Mouse (Mus musculus): ENCODE results near the gene Prkd2. TPM values are rescaled to one million over a fixed set of nuclear protein-coding genes. Genes with fewer than 3 reads are reported as not detected.

Prkd2 gene
- polyA plus RNA-seq, 1 experiment: 4.7 TPM

- Histone ChIP-seq H3K4me2 (ENCODE audit: low read depth) (no peak overlapping the region), H3K36me3 (ENCODE audit: control insufficient read depth, insufficient read depth) (no peaks in the 10 kb centered on the region), H3K4me3 (no peak overlapping the region), H3K27me3 (ENCODE audit: control insufficient read depth, insufficient read depth, insufficient read length) (no peaks in the 10 kb centered on the region), H3K79me2 (ENCODE audit: control insufficient read depth, insufficient read depth) (peaks cover 66% of the 10 kb centered on the region), H3ac (ENCODE audit: control insufficient read depth, insufficient read length) (no peak overlapping the region)
- TF ChIP-seq MAX (IDR thresholded peaks at IDR 0.05; ENCODE audit: low read depth) (no peak), POLR2A (IDR thresholded peaks at IDR 0.05; ENCODE audit: insufficient read length, low read depth) (no peak), USF1 (IDR thresholded peaks at IDR 0.05; ENCODE audit: low read depth) (no peak), TCF12 (IDR thresholded peaks at IDR 0.05; ENCODE audit: insufficient read depth, poor library complexity, severe bottlenecking) (no peak), SRF (IDR thresholded peaks at IDR 0.05; ENCODE audit: control insufficient read depth, insufficient read length, low read depth) (no peak), CEBPB (IDR thresholded peaks at IDR 0.05; ENCODE audit: insufficient read depth, poor library complexity, severe bottlenecking) (no peak), MYOG (IDR thresholded peaks at IDR 0.05; ENCODE audit: control insufficient read depth in 1 of 3, insufficient read depth in 1 of 3, insufficient read length in 2 of 3, low read depth in 2 of 3) (no peak), MYOD1 (IDR thresholded peaks at IDR 0.05; ENCODE audit: control insufficient read depth in 1 of 3, insufficient read length in 2 of 3, low read depth in 2 of 3) (no peak)
These were observed 21.0 kb upstream of the Prkd2 start for GRCm38 (mm10) chr7:16821669-16822101.

- Histone ChIP-seq H3K4me2 (ENCODE audit: low read depth) (no peak overlapping the region), H3K36me3 (ENCODE audit: control insufficient read depth, insufficient read depth) (no peaks in the 10 kb centered on the region), H3ac (ENCODE audit: control insufficient read depth, insufficient read length) (no peak overlapping the region), H3K79me2 (ENCODE audit: control insufficient read depth, insufficient read depth) (peaks cover 46% of the 10 kb centered on the region), H3K27me3 (ENCODE audit: control insufficient read depth, insufficient read depth, insufficient read length) (no peaks in the 10 kb centered on the region), H3K4me3 (no peak overlapping the region)
- TF ChIP-seq TCF12 (IDR thresholded peaks at IDR 0.05; ENCODE audit: insufficient read depth, poor library complexity, severe bottlenecking): no peak
- no peak for TF ChIP-seq MYOD1 (IDR thresholded peaks at IDR 0.05; ENCODE audit: control insufficient read depth in 1 of 3, insufficient read length in 2 of 3, low read depth in 2 of 3)
- TF ChIP-seq REST (IDR thresholded peaks at IDR 0.05; ENCODE audit: insufficient read depth, insufficient read length): no peak
- no peak for TF ChIP-seq MYOG (IDR thresholded peaks at IDR 0.05; ENCODE audit: control insufficient read depth in 1 of 3, insufficient read depth in 1 of 3, insufficient read length in 2 of 3, low read depth in 2 of 3)
- TF ChIP-seq E2F4 (IDR thresholded peaks at IDR 0.05; ENCODE audit: insufficient read depth): no peak
- TF ChIP-seq MAX (IDR thresholded peaks at IDR 0.05; ENCODE audit: low read depth): no peak
- no peak for TF ChIP-seq POLR2AphosphoS2 (IDR thresholded peaks at IDR 0.05; ENCODE audit: insufficient read length, low read depth)
- TF ChIP-seq TCF3 (IDR thresholded peaks at IDR 0.05; ENCODE audit: insufficient read length, low read depth): no peak
- no peak for TF ChIP-seq SRF (IDR thresholded peaks at IDR 0.05; ENCODE audit: control insufficient read depth, insufficient read length, low read depth)
- no peak for TF ChIP-seq CEBPB (IDR thresholded peaks at IDR 0.05; ENCODE audit: insufficient read depth, poor library complexity, severe bottlenecking)
- TF ChIP-seq USF1 (IDR thresholded peaks at IDR 0.05; ENCODE audit: low read depth): no peak
- TF ChIP-seq POLR2A (IDR thresholded peaks at IDR 0.05; ENCODE audit: insufficient read length, low read depth): no peak
These were observed 19.0 kb upstream of the Prkd2 start for GRCm38 (mm10) chr7:16823734-16824133.

- Histone ChIP-seq H3K4me2 (ENCODE audit: low read depth) (no peak overlapping the region), H3K27me3 (ENCODE audit: control insufficient read depth, insufficient read depth, insufficient read length) (no peaks in the 10 kb centered on the region), H3K79me2 (ENCODE audit: control insufficient read depth, insufficient read depth) (peaks cover 25% of the 10 kb centered on the region), H3K4me3 (no peak overlapping the region), H3ac (ENCODE audit: control insufficient read depth, insufficient read length) (no peak overlapping the region), H3K36me3 (ENCODE audit: control insufficient read depth, insufficient read depth) (peaks cover 3% of the 10 kb centered on the region)
- TF ChIP-seq TCF3 (IDR thresholded peaks at IDR 0.05; ENCODE audit: insufficient read length, low read depth): no peak
- no peak for TF ChIP-seq POLR2AphosphoS2 (IDR thresholded peaks at IDR 0.05; ENCODE audit: insufficient read length, low read depth)
- no peak for TF ChIP-seq USF1 (IDR thresholded peaks at IDR 0.05; ENCODE audit: low read depth)
- TF ChIP-seq CEBPB (IDR thresholded peaks at IDR 0.05; ENCODE audit: insufficient read depth, poor library complexity, severe bottlenecking): no peak
- TF ChIP-seq MYOG (IDR thresholded peaks at IDR 0.05; ENCODE audit: control insufficient read depth in 1 of 3, insufficient read depth in 1 of 3, insufficient read length in 2 of 3, low read depth in 2 of 3): no peak
- TF ChIP-seq SRF (IDR thresholded peaks at IDR 0.05; ENCODE audit: control insufficient read depth, insufficient read length, low read depth): no peak
- no peak for TF ChIP-seq REST (IDR thresholded peaks at IDR 0.05; ENCODE audit: insufficient read depth, insufficient read length)
- TF ChIP-seq MYOD1 (IDR thresholded peaks at IDR 0.05; ENCODE audit: control insufficient read depth in 1 of 3, insufficient read length in 2 of 3, low read depth in 2 of 3): no peak
- TF ChIP-seq E2F4 (IDR thresholded peaks at IDR 0.05; ENCODE audit: insufficient read depth): no peak
These were observed 16.9 kb upstream of the Prkd2 start for GRCm38 (mm10) chr7:16825785-16826184.

GRCm38 (mm10) chr7:16826571-16826970 is 16.1 kb upstream of the Prkd2 start:
- Histone ChIP-seq H3K27me3 (ENCODE audit: control insufficient read depth, insufficient read depth, insufficient read length) (no peaks in the 10 kb centered on the region), H3K4me2 (ENCODE audit: low read depth) (no peak overlapping the region), H3K4me3 (no peak overlapping the region), H3K79me2 (ENCODE audit: control insufficient read depth, insufficient read depth) (peaks cover 17% of the 10 kb centered on the region), H3K36me3 (ENCODE audit: control insufficient read depth, insufficient read depth) (peaks cover 3% of the 10 kb centered on the region), H3ac (ENCODE audit: control insufficient read depth, insufficient read length) (no peak overlapping the region)
- TF ChIP-seq USF1 (IDR thresholded peaks at IDR 0.05; ENCODE audit: low read depth): no peak
- no peak for TF ChIP-seq CEBPB (IDR thresholded peaks at IDR 0.05; ENCODE audit: insufficient read depth, poor library complexity, severe bottlenecking)
- TF ChIP-seq MAX (IDR thresholded peaks at IDR 0.05; ENCODE audit: low read depth): no peak
- no peak for TF ChIP-seq REST (IDR thresholded peaks at IDR 0.05; ENCODE audit: insufficient read depth, insufficient read length)
- TF ChIP-seq TCF3 (IDR thresholded peaks at IDR 0.05; ENCODE audit: insufficient read length, low read depth): no peak
- no peak for TF ChIP-seq TCF12 (IDR thresholded peaks at IDR 0.05; ENCODE audit: insufficient read depth, poor library complexity, severe bottlenecking)
- no peak for TF ChIP-seq MYOD1 (IDR thresholded peaks at IDR 0.05; ENCODE audit: control insufficient read depth in 1 of 3, insufficient read length in 2 of 3, low read depth in 2 of 3)
- no peak for TF ChIP-seq E2F4 (IDR thresholded peaks at IDR 0.05; ENCODE audit: insufficient read depth)
- TF ChIP-seq MYOG (IDR thresholded peaks at IDR 0.05; ENCODE audit: control insufficient read depth in 1 of 3, insufficient read depth in 1 of 3, insufficient read length in 2 of 3, low read depth in 2 of 3): no peak

GRCm38 (mm10) chr7:16827274-16827673 is 15.4 kb upstream of the Prkd2 start:
- H3ac ChIP-seq (ENCODE audit: control insufficient read depth, insufficient read length): no peak overlapping the region
- no peak overlapping the region for H3K4me2 ChIP-seq (ENCODE audit: low read depth)
- H3K4me3 ChIP-seq: no peak overlapping the region
- peaks cover 10% of the 10 kb centered on the region for H3K79me2 ChIP-seq (ENCODE audit: control insufficient read depth, insufficient read depth)
- peaks cover 6% of the 10 kb centered on the region for H3K36me3 ChIP-seq (ENCODE audit: control insufficient read depth, insufficient read depth)
- no peaks in the 10 kb centered on the region for H3K27me3 ChIP-seq (ENCODE audit: control insufficient read depth, insufficient read depth, insufficient read length)
- TF ChIP-seq REST (IDR thresholded peaks at IDR 0.05; ENCODE audit: insufficient read depth, insufficient read length): no peak
- no peak for TF ChIP-seq POLR2A (IDR thresholded peaks at IDR 0.05; ENCODE audit: insufficient read length, low read depth)
- no peak for TF ChIP-seq MAX (IDR thresholded peaks at IDR 0.05; ENCODE audit: low read depth)
- no peak for TF ChIP-seq SRF (IDR thresholded peaks at IDR 0.05; ENCODE audit: control insufficient read depth, insufficient read length, low read depth)
- TF ChIP-seq POLR2AphosphoS2 (IDR thresholded peaks at IDR 0.05; ENCODE audit: insufficient read length, low read depth): no peak
- TF ChIP-seq TCF3 (IDR thresholded peaks at IDR 0.05; ENCODE audit: insufficient read length, low read depth): no peak
- TF ChIP-seq E2F4 (IDR thresholded peaks at IDR 0.05; ENCODE audit: insufficient read depth): no peak
- TF ChIP-seq MYOD1 (IDR thresholded peaks at IDR 0.05; ENCODE audit: control insufficient read depth in 1 of 3, insufficient read length in 2 of 3, low read depth in 2 of 3): no peak
- TF ChIP-seq CEBPB (IDR thresholded peaks at IDR 0.05; ENCODE audit: insufficient read depth, poor library complexity, severe bottlenecking): no peak
- TF ChIP-seq USF1 (IDR thresholded peaks at IDR 0.05; ENCODE audit: low read depth): no peak
- TF ChIP-seq MYOG (IDR thresholded peaks at IDR 0.05; ENCODE audit: control insufficient read depth in 1 of 3, insufficient read depth in 1 of 3, insufficient read length in 2 of 3, low read depth in 2 of 3): no peak
- no peak for TF ChIP-seq TCF12 (IDR thresholded peaks at IDR 0.05; ENCODE audit: insufficient read depth, poor library complexity, severe bottlenecking)
